Mouse (Mus musculus) heart, postnatal 10 days (tissue): ENCODE measurements around the gene Adck1. TPM values are rescaled to one million over a fixed set of nuclear protein-coding genes. Genes with fewer than 3 reads are reported as not detected.
"Not testable (repeated sequence)": the region's sequence is repeated elsewhere in the genome, so short reads cannot be mapped to it uniquely, and the experiment has no call there.

Experiments used
- DNase-seq, 2 experiments: peaks; one replicate each; pipeline ENCODE4 v3.0.0; 2021
- intact Hi-C: fragments of 180-260 bp; cut with DNase I; formaldehyde crosslinking; loops from one replicate; pipeline ENCODE4 v1.15.1; 2025
- total RNA-seq, 2 experiments: library from RNA; stranded (reverse); gene quantifications; 2 replicates each; pipeline ENCODE4 v1.2.3; 2021

Gene Adck1
- 10 to 100 TPM; 22.7 to 25.6 TPM for total RNA-seq

DNA sequence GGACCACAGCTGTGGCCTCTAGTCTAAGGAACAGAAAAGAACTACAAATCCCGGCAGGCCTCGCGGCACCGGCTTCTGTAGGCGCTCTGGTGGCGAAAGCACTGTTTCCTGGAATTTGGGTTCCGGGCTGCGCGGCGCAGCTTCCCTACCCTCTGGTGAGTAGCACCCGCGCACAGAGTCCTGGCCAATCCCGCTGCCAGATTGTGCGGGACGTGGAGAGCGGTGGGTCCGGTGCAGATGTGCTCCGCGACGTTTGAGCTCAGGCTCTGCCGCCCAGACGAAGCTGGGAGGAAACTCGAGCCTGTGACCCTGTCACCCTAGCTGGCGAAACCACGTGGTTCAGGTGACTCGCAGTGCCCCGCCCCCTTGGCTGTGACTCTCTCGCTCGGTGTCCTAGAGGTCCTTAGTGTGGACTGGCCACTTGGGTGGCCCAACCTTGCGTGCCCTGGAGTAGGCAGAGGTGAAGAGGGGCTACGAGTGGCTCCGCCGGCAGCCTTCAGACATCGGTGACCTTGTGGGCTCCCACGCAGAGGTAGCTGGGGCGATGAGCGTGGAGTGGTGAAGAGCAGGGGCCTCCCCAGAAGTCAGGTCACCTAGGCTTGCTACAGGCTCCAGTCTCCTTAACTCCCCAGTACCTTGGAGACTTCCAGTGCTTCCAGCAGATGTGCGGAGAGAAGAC, at the start of gene Adck1:
Gene Adck1 (plus strand): TSS at position 114 of the 679 bp plus-strand sequence.
- peak; percentile 93 for DNase-seq
- intact Hi-C loops = no loop called here

- intact Hi-C loops = no loop called here
- no peak for DNase-seq
These were observed 45.8 kb upstream of the Adck1 start for GRCm38 (mm10) chr12:88314556-88314955.

DNA sequence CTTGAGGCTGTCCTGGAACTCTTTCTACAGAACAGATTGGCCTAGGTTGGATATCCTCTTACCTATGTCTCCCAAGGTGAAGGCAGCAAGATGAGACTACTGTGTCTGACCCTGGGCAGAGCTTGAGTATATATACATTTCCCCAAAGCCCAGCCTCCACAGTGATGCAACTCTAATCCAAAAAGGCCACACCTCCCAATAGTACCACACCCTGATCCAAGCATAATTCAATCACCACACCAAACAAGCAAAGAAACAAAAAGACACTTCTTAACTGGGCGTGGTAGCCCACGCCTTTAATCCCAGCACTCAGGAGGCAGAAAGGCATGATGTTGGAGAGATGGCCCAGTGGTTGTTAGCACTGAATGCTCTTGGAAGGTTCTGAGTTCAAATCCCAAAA, 36.4 kb upstream of the Adck1 start, which contains the start of gene Gm5039:
Gene Gm5039 (minus strand): TSS at position 101 of the 400 bp plus-strand sequence.
- DNase-seq, intact Hi-C loops: not testable (repeated sequence)

DNA sequence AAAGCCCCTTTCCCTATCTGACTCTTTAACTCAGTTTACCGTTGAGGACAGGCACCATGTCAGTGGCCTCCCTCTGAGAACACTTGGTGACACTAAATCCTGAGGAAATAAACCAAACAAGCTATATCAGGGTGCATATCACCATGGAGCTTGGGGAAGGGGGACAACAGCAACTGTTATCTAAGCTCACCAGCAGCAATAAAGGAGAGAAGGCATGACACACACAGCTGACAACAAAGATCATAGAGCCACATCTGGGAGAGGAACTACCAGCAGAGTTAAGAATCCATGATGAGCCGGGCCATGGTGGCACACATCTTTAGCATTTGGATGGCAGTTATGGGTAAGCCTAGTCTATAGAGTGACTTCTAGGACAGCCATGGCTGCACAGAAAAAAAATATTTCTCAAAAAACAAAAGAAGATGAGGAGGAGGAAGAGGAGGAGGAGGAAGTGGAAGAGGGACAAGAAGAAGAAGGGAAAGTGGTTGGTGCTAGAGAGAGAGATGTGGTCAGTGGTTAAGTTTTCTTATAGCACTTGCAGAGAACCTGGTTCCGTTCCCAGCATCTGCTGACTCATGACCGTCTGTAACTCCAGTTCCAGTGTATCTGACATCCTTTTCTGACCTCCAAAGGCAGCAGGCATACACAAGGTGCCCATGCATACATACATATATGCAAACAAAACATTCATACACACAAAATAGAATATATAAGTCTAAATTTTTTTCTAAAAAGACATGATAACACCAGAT, 23.5 kb upstream of the Adck1 start:
- DNase-seq = not testable (repeated sequence)
- intact Hi-C loops = loop anchor here (10.0 kb wide), 1 partner anchor 292 kb away; no protein-coding TSS in a partner anchor

DNA sequence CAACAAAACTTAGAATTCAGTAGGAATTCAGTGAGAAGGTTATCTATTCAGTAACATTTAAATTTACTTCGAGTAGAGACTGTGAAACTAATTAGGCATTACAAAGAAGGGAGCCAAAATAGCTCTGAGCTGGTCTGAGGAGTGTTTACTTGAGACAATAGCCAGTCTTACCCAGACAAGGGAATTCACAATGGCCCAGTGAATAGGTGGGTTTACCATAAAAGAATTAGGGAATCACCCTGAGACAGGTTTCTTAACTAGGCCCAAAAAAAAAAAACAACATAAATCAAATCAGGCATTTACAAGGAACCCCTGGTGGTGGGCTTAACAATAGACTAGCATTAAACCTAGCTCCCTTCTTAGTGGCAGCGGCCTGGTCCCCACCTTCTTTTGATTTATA, 19.1 kb upstream of the Adck1 start:
- DNase-seq, intact Hi-C loops: not testable (repeated sequence)

- intact Hi-C loops = no loop called here
- no peak for DNase-seq
These were observed 6.1 kb upstream of the Adck1 start for GRCm38 (mm10) chr12:88354182-88354702.

DNA sequence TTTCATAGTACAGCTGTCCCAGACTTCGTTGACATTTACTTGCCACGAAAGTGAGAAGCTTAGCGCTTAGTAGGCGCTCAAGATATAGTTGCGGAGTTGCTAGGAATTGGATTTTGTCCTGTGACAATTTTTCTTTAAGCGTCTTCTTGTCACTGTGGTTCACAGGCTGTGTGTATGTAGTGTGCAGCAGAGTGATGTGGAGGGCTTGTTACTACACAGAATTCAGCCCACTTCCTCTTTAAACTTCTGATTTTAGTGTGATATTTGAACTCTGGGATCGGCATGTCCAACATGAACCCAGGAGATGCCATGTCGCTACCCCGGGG, 729 bp downstream of the Adck1 start:
- no peak for DNase-seq
- intact Hi-C loops = no loop called here

GRCm38 (mm10) chr12:88367673-88368072, 7.3 kb downstream of the Adck1 start:
- intact Hi-C loops = loop anchor here (5.0 kb wide), 1 partner anchor 105 kb away; no protein-coding TSS in a partner anchor

DNA sequence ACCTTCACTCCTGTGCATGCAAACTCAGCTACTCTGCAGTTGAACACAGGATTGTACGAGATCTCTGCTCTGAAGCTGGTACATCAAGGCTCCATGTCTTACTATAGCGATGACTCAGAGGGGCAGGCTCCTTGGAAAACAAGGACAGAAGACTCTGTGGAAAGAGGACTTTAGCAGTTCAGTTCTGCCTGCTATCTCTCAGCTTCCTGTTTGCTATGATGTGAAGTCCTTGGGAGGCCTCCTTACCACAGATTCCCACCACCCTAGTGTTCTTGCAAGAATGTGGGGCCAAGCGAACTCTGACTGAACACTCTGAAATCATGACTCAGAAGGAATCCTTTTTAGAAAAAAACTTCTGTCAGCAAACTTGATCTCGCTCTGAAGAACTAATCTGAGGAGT, 8.3 kb downstream of the Adck1 start:
- intact Hi-C loops = loop anchor here (5.0 kb wide), 1 partner anchor 106 kb away; no protein-coding TSS in a partner anchor
- DNase-seq = no peak

More at GRCm38 (mm10) chr12:88367673-88368072, 7.3 kb downstream of the Adck1 start:
- DNase-seq = no peak

- DNase-seq = not testable (repeated sequence)
- intact Hi-C loops = loop anchor here (5.0 kb wide), 1 partner anchor 107 kb away; no protein-coding TSS in a partner anchor
These were observed 9.3 kb downstream of the Adck1 start for GRCm38 (mm10) chr12:88369690-88370089.

DNA sequence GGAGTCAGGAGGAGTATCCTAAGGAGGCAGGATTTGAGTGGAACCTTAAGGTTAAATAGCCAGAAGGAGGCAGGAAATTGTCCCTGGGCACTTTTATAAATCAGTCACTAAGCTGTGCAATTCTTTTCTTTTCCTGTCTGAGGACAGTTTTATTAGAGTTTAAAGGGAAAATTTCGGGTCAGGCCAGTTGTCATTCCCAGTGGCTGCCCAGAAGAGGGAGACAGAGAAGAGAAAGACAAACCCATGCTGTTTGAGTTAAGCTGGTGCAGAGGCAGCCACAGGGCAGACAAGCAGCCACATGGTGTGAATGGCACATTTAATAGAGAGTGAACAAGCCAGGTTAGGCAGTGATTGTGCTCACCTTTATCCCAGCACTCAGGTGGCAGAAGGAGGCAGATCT, 10.0 kb downstream of the Adck1 start:
- DNase-seq, intact Hi-C loops: not testable (repeated sequence)

- intact Hi-C loops = no loop called here
These were observed 11.7 kb downstream of the Adck1 start for GRCm38 (mm10) chr12:88372018-88372417.

GRCm38 (mm10) chr12:88376820-88377219, 16.5 kb downstream of the Adck1 start:
- intact Hi-C loops = no loop called here
- DNase-seq = peak in 1 of 2 experiments; percentile 22

More at GRCm38 (mm10) chr12:88372018-88372417, 11.7 kb downstream of the Adck1 start:
- no peak for DNase-seq

DNA sequence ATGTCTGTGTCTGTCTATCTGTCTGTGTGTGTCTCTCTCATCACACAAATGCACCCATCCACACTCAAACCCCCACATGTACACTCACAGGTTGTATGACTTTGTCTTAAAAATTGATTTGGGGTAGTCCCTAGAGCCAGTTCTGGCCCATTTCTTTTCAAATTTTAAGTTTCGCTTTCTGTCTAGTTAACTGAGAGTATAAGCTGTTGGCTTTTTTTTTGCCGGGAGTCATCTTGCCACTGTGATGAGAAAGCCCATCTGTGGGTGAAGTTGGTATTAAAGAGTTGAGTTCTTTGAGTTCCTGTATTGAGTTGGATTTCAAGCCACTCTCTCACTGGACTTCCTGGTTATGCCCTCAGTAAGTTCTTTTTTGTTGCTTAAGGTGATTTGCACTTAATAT, 17.9 kb downstream of the Adck1 start:
- intact Hi-C loops = no loop called here
- no peak for DNase-seq

GRCm38 (mm10) chr12:88388832-88389231, 28.5 kb downstream of the Adck1 start:
- intact Hi-C loops = no loop called here
- DNase-seq = no peak

- intact Hi-C loops = no loop called here
- no peak for DNase-seq
These were observed 38.3 kb downstream of the Adck1 start for GRCm38 (mm10) chr12:88398658-88399057.

DNA sequence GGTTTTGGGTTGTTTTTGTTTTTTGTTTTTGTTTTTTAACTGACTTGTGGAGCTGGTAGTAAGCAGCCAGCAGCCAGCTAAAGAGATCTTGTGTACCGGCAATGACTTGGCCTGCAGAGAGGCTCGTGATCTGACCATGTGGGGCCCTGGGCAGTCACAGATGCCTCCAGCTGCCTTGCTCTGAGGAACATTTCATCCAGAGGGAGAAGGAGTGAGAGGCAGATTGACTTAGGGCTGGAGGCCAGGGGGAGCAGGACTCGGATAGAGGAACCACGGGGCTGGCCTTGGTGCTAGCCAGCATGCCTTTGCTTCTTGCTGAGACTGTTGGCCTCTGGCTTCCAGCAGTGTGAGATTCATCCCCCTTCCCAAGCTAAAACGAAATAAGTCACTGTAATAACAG, 43.2 kb downstream of the Adck1 start:
- DNase-seq = peak; percentile 62 to 66
- intact Hi-C loops = loop anchor here (10.0 kb wide), 1 partner anchor 901 kb away; no protein-coding TSS in a partner anchor

- peak; percentile 70 to 80 for DNase-seq
- intact Hi-C loops = loop anchor here (5.0 to 10.0 kb wide), 2 partner anchors 702 to 900 kb away; no protein-coding TSS in a partner anchor
These were observed 44.8 kb downstream of the Adck1 start for GRCm38 (mm10) chr12:88405113-88405512.

GRCm38 (mm10) chr12:88407996-88408322, 47.6 kb downstream of the Adck1 start:
- intact Hi-C loops = loop anchor here (5.0 to 10.0 kb wide), 2 partner anchors 699 to 897 kb away; no protein-coding TSS in a partner anchor
- no peak for DNase-seq

DNA sequence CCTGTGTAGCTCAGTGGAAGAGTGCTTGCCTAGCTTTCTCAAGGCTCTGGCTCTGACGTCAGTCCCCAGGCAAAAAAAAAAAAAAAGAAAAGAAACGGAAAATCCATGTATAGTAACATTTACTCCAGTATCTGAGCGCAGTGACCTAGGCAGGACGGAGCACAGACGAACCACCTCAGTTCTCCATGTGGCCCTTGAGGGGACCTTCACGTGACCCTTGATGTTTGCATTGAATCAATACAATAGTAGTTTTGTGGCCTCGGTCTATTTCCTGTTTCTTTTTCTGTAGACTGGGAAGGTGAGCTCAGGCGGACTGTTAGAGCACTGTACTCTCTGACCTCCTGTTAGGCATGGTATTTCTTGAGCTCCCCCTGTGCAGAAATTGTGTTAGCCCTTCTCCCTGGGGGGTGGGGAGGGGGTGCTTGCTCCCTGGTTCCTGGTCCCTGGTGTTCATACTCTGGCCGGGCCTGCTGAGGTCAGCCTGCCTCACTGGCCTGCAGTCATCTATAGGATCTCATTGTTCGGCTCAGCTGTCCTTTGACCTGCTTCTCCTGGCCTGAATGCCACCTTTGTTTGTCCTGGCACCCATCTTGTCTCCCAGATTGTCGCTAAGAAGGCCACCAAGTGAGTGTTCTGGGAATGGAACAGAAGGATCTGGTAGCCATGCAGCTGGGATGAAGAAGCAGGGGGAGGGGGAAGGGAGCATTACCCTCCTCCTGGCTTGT, 48.1 kb downstream of the Adck1 start:
- DNase-seq = no peak
- intact Hi-C loops = loop anchor here (5.0 to 10.0 kb wide), 2 partner anchors 699 to 896 kb away; no protein-coding TSS in a partner anchor

GRCm38 (mm10) chr12:88413239-88413638, 52.9 kb downstream of the Adck1 start:
- intact Hi-C loops = no loop called here
- DNase-seq = no peak
